Mouse (Mus musculus) kidney, adult 2 months (tissue): Measurements from ENCODE around the gene Large2. TPM values are rescaled to one million over a fixed set of nuclear protein-coding genes. Genes with fewer than 3 reads are reported as not detected.
A peak's percentile ranks its signal among the peaks of the same experiment; 100 is the strongest.

Experiments
- DNase-seq: peaks from one replicate; pipeline ENCODE4 v3.0.0; 2021
- H3K27ac ChIP-seq: fragments of 200-500 bp; 2 replicates; pipeline ENCODE4 v1.5.1; 2012; ENCODE audit warnings: low read depth, low read length, control low read depth, inconsistent platforms; ENCODE audit not compliant: insufficient read depth
- H3K27me3 ChIP-seq: fragments of 200-500 bp; replicated peaks from 2 replicates; pipeline ENCODE4 v1.6.1; 2012; ENCODE audit warnings: mild to moderate bottlenecking, moderate library complexity, low read length, inconsistent platforms; ENCODE audit not compliant: control insufficient read depth, insufficient read depth
- H3K36me3 ChIP-seq: fragments of 200-500 bp; 2 replicates; pipeline ENCODE4 v1.6.1; 2012; ENCODE audit warnings: mild to moderate bottlenecking, moderate library complexity, low read length, inconsistent platforms; ENCODE audit not compliant: control insufficient read depth, insufficient read depth
- H3K4me1 ChIP-seq: fragments of 200-500 bp; 2 replicates; pipeline ENCODE4 v1.6.1; 2011; ENCODE audit warnings: low read length; ENCODE audit not compliant: control insufficient read depth, insufficient read depth
- H3K4me3 ChIP-seq: fragments of 200-500 bp; 2 replicates; pipeline ENCODE4 v1.5.1; 2011; ENCODE audit warnings: mild to moderate bottlenecking, low read depth, low read length, control low read depth; ENCODE audit not compliant: insufficient read depth
- CTCF ChIP-seq: fragments of 200-500 bp; conservative IDR thresholded peaks from 2 replicates; pipeline ENCODE4 v1.5.1; 2011; ENCODE audit warnings: low read depth, mild to moderate bottlenecking, control low read depth, low read length, moderate library complexity, mixed read lengths; ENCODE audit not compliant: insufficient read depth, insufficient read length
- POLR2A ChIP-seq: fragments of 200-500 bp; IDR thresholded peaks from one replicate; pipeline ENCODE4 v1.6.1; 2011; ENCODE audit warnings: low read depth, low read length, control low read depth
- WGBS: fragments of 180-500 bp; shearing (Covaris S2); methylation state at CpG from one replicate; pipeline ENCODE4 v1.1.7; 2018; 5-methylcytosine and 5-hydroxymethylcytosine counted together
- polyA plus RNA-seq: library from polyadenylated mRNA; depleted of rRNA; stranded (reverse); fragments of >200 nt; gene quantifications from 2 replicates; pipeline ENCODE4 v1.2.3, GENCODE M21; 2012; rRNA removed

Large2 gene
- polyA plus RNA-seq, 1 experiment: 54.1 TPM

DNA sequence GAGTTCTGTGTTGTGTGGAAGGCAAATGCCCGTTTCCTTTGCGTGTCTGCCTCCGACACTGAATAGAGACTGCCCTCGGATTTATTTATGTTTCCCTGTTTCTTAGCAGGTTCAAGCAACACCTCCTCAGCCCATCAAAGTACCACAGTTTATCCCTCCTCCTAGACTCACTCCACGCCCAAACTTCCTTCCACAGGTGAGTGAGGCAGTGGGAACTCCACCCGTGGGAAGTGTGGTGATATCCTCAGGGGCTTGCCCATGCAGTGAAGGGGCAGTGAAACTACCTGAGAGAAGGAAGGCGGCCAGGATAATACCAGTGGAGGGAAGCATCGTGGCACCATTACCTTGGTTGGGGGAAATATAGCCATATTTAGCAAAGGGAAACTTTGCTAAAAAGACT lies 46.5 kb downstream of the Large2 start:
- Histone ChIP-seq H3K27ac (no peak overlapping the region), H3K27me3 (no peaks in the 10 kb centered on the region), H3K4me3 (no peak overlapping the region), H3K36me3 (no peaks in the 10 kb centered on the region; the same call in 1 of the 2 replicates), H3K4me1 (no peaks in the 10 kb centered on the region)
- 90% methylated on average over 8 of the region's 8 CpGs for WGBS
- DNase-seq: no peak
- no peak for TF ChIP-seq POLR2A
- no peak for TF ChIP-seq CTCF

- WGBS: 93% methylated on average over 4 of the region's 4 CpGs
- DNase-seq: no peak
- no peak overlapping the region for H3K4me3 ChIP-seq
- H3K27ac ChIP-seq: no peak overlapping the region
- H3K36me3 ChIP-seq: no peaks in the 10 kb centered on the region; the same call in 1 of the 2 replicates
- H3K4me1 ChIP-seq: no peaks in the 10 kb centered on the region
- TF ChIP-seq CTCF: no peak
- no peak for TF ChIP-seq POLR2A
- H3K27me3 ChIP-seq: no peaks in the 10 kb centered on the region
These were observed 47.1 kb downstream of the Large2 start for GRCm38 (mm10) chr2:92327601-92328000.

- no peak for TF ChIP-seq POLR2A
- TF ChIP-seq CTCF: no peak
- H3K36me3 ChIP-seq: no peaks in the 10 kb centered on the region; the same call in 1 of the 2 replicates
These were observed 48.4 kb downstream of the Large2 start for GRCm38 (mm10) chr2:92326221-92326620.

DNA sequence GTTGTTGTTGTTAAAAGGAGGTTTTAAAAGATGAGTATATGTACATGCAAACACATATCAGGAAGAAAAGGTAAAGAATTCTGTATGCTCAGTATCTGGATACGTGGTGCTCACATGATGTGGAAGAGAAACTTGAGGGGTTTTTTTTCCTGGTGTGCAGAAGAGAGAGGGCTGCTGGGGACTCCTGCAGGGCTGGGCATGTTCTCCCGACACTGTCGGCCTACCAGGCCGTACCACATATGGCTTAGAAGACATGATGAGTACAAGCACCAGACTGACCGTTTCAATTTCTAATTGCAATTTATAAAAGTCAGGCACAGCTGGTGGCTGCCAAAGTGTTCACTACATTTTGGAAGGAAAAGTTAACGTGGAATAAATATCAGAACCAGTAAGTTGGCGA lies 49.0 kb downstream of the Large2 start:
- H3K4me3 ChIP-seq: no peak overlapping the region
- no peak overlapping the region for H3K27ac ChIP-seq
- no peak for DNase-seq
- no peaks in the 10 kb centered on the region for H3K27me3 ChIP-seq
- H3K36me3 ChIP-seq: no peaks in the 10 kb centered on the region; the same call in 1 of the 2 replicates
- 90% methylated on average over 7 of the region's 7 CpGs for WGBS
- H3K4me1 ChIP-seq: no peaks in the 10 kb centered on the region
- TF ChIP-seq POLR2A (no peak), CTCF (no peak)

More at GRCm38 (mm10) chr2:92326221-92326620, 48.4 kb downstream of the Large2 start:
- no peak for DNase-seq
- H3K4me3 ChIP-seq: no peak overlapping the region
- H3K4me1 ChIP-seq: no peaks in the 10 kb centered on the region
- H3K27me3 ChIP-seq: no peaks in the 10 kb centered on the region
- H3K27ac ChIP-seq: no peak overlapping the region
- WGBS: 71% methylated on average over 1 of the region's 1 CpGs

DNA sequence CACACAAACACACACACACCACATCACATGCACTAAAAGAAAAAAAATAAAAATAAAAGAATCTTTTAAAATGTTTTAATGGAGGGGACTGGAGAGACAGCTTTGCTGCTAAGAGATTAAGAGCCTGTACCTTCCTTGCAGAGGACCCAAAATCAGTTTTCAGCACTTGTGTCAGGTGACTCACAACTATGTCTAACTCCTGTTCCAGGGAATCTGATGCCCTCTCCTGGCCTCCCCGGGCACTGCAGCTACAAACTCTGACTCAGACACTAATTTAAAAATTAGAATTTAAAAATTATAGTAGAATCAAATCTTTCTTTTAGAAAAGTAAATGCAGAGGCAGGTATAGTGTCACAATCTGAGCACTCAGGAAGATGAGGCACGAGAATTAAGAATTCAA lies 52.0 kb downstream of the Large2 start:
- peak; percentile 33 for DNase-seq
- peak; percentile 50 for TF ChIP-seq CTCF
- no peak for TF ChIP-seq POLR2A

DNA sequence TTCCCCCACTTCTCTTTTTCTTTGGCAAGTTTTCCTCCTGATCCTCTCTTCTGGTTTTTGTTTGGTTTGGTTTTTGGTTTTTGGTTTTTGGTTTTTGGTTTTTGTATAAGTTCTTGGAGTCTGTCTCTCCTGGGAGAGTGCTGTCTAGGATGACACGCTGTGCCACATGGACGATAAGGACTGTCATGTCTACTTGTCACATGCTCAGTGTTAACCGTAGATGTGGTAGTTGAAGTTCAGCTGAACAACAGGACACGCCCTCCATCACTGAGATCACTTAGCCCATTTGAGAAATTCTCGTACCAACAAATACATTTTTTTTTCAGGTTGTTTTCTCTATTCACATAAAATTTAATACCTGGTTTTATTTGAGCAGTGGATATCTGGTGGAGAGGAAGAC lies 57.4 kb downstream of the Large2 start:
- DNase-seq: no peak
- Histone ChIP-seq H3K4me3 (no peak overlapping the region), H3K27ac (no peak overlapping the region), H3K27me3 (no peaks in the 10 kb centered on the region), H3K36me3 (no peaks in the 10 kb centered on the region; the same call in 1 of the 2 replicates), H3K4me1 (no peaks in the 10 kb centered on the region)
- WGBS: 93% methylated on average over 5 of the region's 5 CpGs
- TF ChIP-seq CTCF: no peak
- no peak for TF ChIP-seq POLR2A

More for the DNA sequence above, 52.0 kb downstream of the Large2 start:
- Histone ChIP-seq H3K36me3 (no peaks in the 10 kb centered on the region; the same call in 1 of the 2 replicates), H3K4me1 (no peaks in the 10 kb centered on the region), H3K4me3 (no peak overlapping the region), H3K27ac (no peak overlapping the region), H3K27me3 (no peaks in the 10 kb centered on the region)
- WGBS: 94% methylated on average over 2 of the region's 2 CpGs

DNA sequence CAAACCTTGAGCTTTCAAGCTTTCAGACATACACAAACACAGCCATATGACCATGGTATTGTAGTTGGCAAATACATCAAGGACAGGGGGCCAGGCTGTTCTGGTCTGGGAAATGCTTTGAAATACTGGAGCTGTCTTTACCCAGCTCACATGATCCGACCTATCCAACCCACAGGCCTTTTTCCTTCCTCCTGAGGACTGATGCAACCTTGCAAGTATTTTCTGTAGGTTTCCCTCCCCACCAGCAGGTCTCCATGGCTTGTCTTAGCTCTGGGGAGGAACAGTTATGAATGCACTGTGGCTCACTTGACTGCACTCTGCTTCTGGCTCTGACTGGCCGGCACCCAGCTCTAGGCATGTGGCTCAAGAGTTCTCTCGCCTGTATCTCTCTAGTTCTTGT lies 58.0 kb downstream of the Large2 start:
- H3K36me3 ChIP-seq: no peaks in the 10 kb centered on the region; the same call in 1 of the 2 replicates
- TF ChIP-seq POLR2A: no peak
- TF ChIP-seq CTCF: no peak
- H3K27me3 ChIP-seq: no peaks in the 10 kb centered on the region
- H3K27ac ChIP-seq: no peak overlapping the region
- no peak overlapping the region for H3K4me3 ChIP-seq
- no peak for DNase-seq
- WGBS: 60% methylated on average over 3 of the region's 3 CpGs
- H3K4me1 ChIP-seq: peaks cover 3% of the 10 kb centered on the region; the same call in 1 of the 2 replicates

Other genes starting within 250 kb of the Large2 start
- 81.9 and 92.5 TPM in 2 replicates for gene Pex16, start 193 bp downstream of the Large2 start, polyA plus RNA-seq
- gene 1700029I15Rik, start 7.7 kb upstream of the Large2 start, polyA plus RNA-seq: 4.3 and 5.3 TPM in 2 replicates
- gene Mapk8ip1, start 26.4 kb upstream of the Large2 start, polyA plus RNA-seq: 41.5 and 49.3 TPM in 2 replicates
- 13.5 and 15.3 TPM in 2 replicates for gene Cry2, start 59.2 kb upstream of the Large2 start, polyA plus RNA-seq
- gene Slc35c1, start 85.7 kb upstream of the Large2 start, polyA plus RNA-seq: 29.6 and 35.4 TPM in 2 replicates
- gene Chst1, start 224.8 kb upstream of the Large2 start, polyA plus RNA-seq: 10.7 and 10.9 TPM in 2 replicates